ENCODE assay signal across 9 mouse cellular contexts in genomic region chr14:102769716-102770115, GRCm38 (mm10).
DNase-seq lines count a peak whose midpoint lies in the region; ATAC-seq and TF ChIP-seq lines count a peak whose summit lies in the region.
"Had no signal": no experiment of that assay in that cellular context is flagged by ENCODE, and none has a peak within 500 bp of the region (broad histone marks: within the 10 kb centered on the region; RNA-seq: fewer than 3 reads in every experiment).

No protein-coding gene starts in this region.

- TF ChIP-seq CTCF in left cerebral cortex, adult 2 months (IDR thresholded peaks at IDR 0.05) = peak; percentile 38
- TF ChIP-seq CTCF in cortical plate, adult 2 months (IDR thresholded peaks at IDR 0.05; ENCODE audit: extremely low read depth, insufficient read depth, low read length) = peak; percentile 28

- WGBS in embryonic facial prominence, embryonic 10.5 days = 69% methylated on average over 3 of the region's 3 CpGs

- H3K36me3 ChIP-seq in embryonic facial prominence, embryonic 10.5 days (replicated peaks) = no peaks in the 10 kb centered on the region
- H3K36me3 ChIP-seq: lung, embryonic 15.5 days had no signal

- no peak for TF ChIP-seq POLR2A in cortical plate, adult 2 months (IDR thresholded peaks at IDR 0.05; ENCODE audit: extremely low read depth, insufficient read depth, low read length)

- peak; percentile 95 for ATAC-seq in megakaryocyte progenitor cell, adult 5-6 weeks (replicated peaks; ENCODE audit: poor library complexity)

- no peak for DNase-seq in left cerebral cortex, adult 2 months (ENCODE audit: extremely low spot score in 1 of 2, low spot score in 2 of 2)
- no peak for DNase-seq in left cerebral cortex, adult 11 months (ENCODE audit: low spot score)
- DNase-seq in ZHBTc4 (ENCODE audit: low read depth, low spot score) = peak; percentile 36
- DNase-seq in kidney, adult 8-10 months = peak; percentile 29 to 53
- DNase-seq in embryonic facial prominence, embryonic 10.5 days (ENCODE audit: low spot score) = no peak
- DNase-seq in right cerebral cortex, postnatal 4 days = no peak

- no peaks in the 10 kb centered on the region for H3K9me3 ChIP-seq in embryonic facial prominence, embryonic 10.5 days
- H3K9me3 ChIP-seq: lung, embryonic 15.5 days had no signal

- no peak overlapping the region for H3K27ac ChIP-seq in left cerebral cortex, adult 2 months
- H3K27ac ChIP-seq in cortical plate, adult 2 months (ENCODE audit: insufficient read depth, low read length) = no peak overlapping the region
- H3K27ac ChIP-seq in embryonic facial prominence, embryonic 10.5 days (replicated peaks) = no peak overlapping the region
- H3K27ac ChIP-seq: lung, embryonic 15.5 days had no signal

- H3K4me3 ChIP-seq in left cerebral cortex, adult 2 months = no peak overlapping the region
- no peak overlapping the region for H3K4me3 ChIP-seq in cortical plate, adult 2 months (ENCODE audit: insufficient read depth, low read length)
- H3K4me3 ChIP-seq in embryonic facial prominence, embryonic 10.5 days = no peak overlapping the region
- H3K4me3 ChIP-seq: lung, embryonic 15.5 days had no signal

- no peaks in the 10 kb centered on the region for H3K4me1 ChIP-seq in cortical plate, adult 2 months (ENCODE audit: control insufficient read depth, insufficient read depth, low read length)
- H3K4me1 ChIP-seq in embryonic facial prominence, embryonic 10.5 days = no peaks in the 10 kb centered on the region
- H3K4me1 ChIP-seq: lung, embryonic 15.5 days had no signal

- intact Hi-C loops in left cerebral cortex, adult 2 months (cut with DNase I) = no loop called here

- H3K27me3 ChIP-seq in embryonic facial prominence, embryonic 10.5 days (replicated peaks; ENCODE audit: low read depth, poor library complexity, severe bottlenecking) = no peaks in the 10 kb centered on the region
- H3K27me3 ChIP-seq: lung, embryonic 15.5 days had no signal

Comparison
In these comparisons a context has a peak if more than half of its experiments do, and no peak if none do; other contexts are left out.
1. DNase-seq: peak in ZHBTc4 (single experiment) and kidney, adult 8-10 months (2 of 2); none in left cerebral cortex, adult 2 months (0 of 2), left cerebral cortex, adult 11 months (single experiment), embryonic facial prominence, embryonic 10.5 days (single experiment) and right cerebral cortex, postnatal 4 days (single experiment).